ENCODE assay signal across 10 mouse cellular contexts in genomic region chr5:105836006-105836405, GRCm38 (mm10). TPM values are rescaled to one million over a fixed set of nuclear protein-coding genes. Genes with fewer than 3 reads are reported as not detected.
DNase-seq lines count a peak whose midpoint lies in the region; ATAC-seq lines count a peak whose summit lies in the region.
"Had no signal": no experiment of that assay in that cellular context is flagged by ENCODE, and none has a peak within 500 bp of the region (broad histone marks: within the 10 kb centered on the region; RNA-seq: fewer than 3 reads in every experiment).

No protein-coding gene starts in this region.

- H3K27ac ChIP-seq in liver, embryonic 16.5 days (ENCODE audit: low read length): no peak overlapping the region

- no peaks in the 10 kb centered on the region for H3K27me3 ChIP-seq in liver, embryonic 16.5 days (ENCODE audit: control insufficient read depth, insufficient read depth, low read depth, low read length)

- no peak overlapping the region for H3K9ac ChIP-seq in liver, embryonic 16.5 days (ENCODE audit: low read depth, low read length)

- peak; percentile 48 to 52 for DNase-seq in urinary bladder, postnatal 36 days (ENCODE audit: low spot score in 2 of 2)
- DNase-seq in urinary bladder, postnatal 10 days (ENCODE audit: low spot score): no peak
- DNase-seq in heart, adult 8-10 months (ENCODE audit: low spot score): peak; percentile 60
- DNase-seq in embryo, embryonic 10 days (ENCODE audit: low spot score): no peak
- no peak for DNase-seq in retina, postnatal 1 day
- no peak for DNase-seq in frontal cortex, postnatal 10 days (ENCODE audit: low spot score in 2 of 2)
- DNase-seq: left cerebral cortex, postnatal 4 days; midbrain, embryonic 14.5 days; thymus, postnatal 14 days had no signal

- H3K4me2 ChIP-seq in liver, embryonic 16.5 days (ENCODE audit: low read depth, low read length): 0 out of 2 replicates have a peak overlapping the region, but pooled peaks have one; percentile 4

- H3K4me3 ChIP-seq in liver, embryonic 16.5 days (ENCODE audit: low read depth, low read length): no peak overlapping the region

- H3K9me3 ChIP-seq in liver, embryonic 16.5 days (replicated peaks; ENCODE audit: control insufficient read depth, low read length): no peaks in the 10 kb centered on the region

- peaks cover 4% of the 10 kb centered on the region; the same call in 1 of the 2 replicates for H3K4me1 ChIP-seq in liver, embryonic 16.5 days (ENCODE audit: control insufficient read depth, low read depth, low read length)

- peak; percentile 47; the same call in 1 of the 2 replicates for ATAC-seq in liver, embryonic 16.5 days (ENCODE audit: low read depth)

- WGBS in liver, embryonic 16.5 days (ENCODE audit: insufficient replicate concordance): 69% methylated on average over 9 of the region's 9 CpGs

- H3K36me3 ChIP-seq in liver, embryonic 16.5 days (ENCODE audit: control insufficient read depth, insufficient read depth): no peaks in the 10 kb centered on the region

RNA-seq across cellular contexts. Expression of gene Zfp326, which starts 40.4 kb away (rescaled TPM):
- total RNA-seq in heart, adult 8-10 months (2022): 10 to 100 TPM in 3 of 4 experiments, 1 to 10 TPM in 1; 10.0 to 15.6 (median 11.0) TPM
- polyA plus RNA-seq in liver, embryonic 16.5 days (2015; fragmentation: Nextera tagmentation; extraction: Ambion mirVana): 5.1 and 6.2 TPM in 2 replicates

Comparison
In these comparisons a context has a peak if more than half of its experiments do, and no peak if none do; other contexts are left out.
1. DNase-seq: peak in urinary bladder, postnatal 36 days (2 of 2) and heart, adult 8-10 months (single experiment); none in urinary bladder, postnatal 10 days (single experiment), embryo, embryonic 10 days (single experiment), retina, postnatal 1 day (single experiment) and frontal cortex, postnatal 10 days (0 of 2).